Mouse (Mus musculus) lung, postnatal 0 days (tissue): ENCODE data around the gene Sdhb. TPM values are rescaled to one million over a fixed set of nuclear protein-coding genes. Genes with fewer than 3 reads are reported as not detected.

Source experiments
- ATAC-seq: fragments of 200-750 bp; cut with Nextera tagmentation; 2 replicates; pipeline ENCODE4 v1.8.0; 2017; ENCODE audit warnings: moderate library complexity
- DNase-seq: peaks from one replicate; pipeline ENCODE4 v3.0.0-alpha.2; 2016; ENCODE audit warnings: low spot score
- H3K27ac ChIP-seq: fragments of 300-500 bp; sonication (generic); 2 replicates; pipeline ENCODE4 v1.5.1; 2014; ENCODE audit warnings: antibody characterized with exemption, mild to moderate bottlenecking, low read length, mixed read lengths
- H3K27me3 ChIP-seq: fragments of 300-500 bp; sonication (generic); replicated peaks from 2 replicates; pipeline ENCODE4 v1.6.1; 2014; ENCODE audit warnings: low read length, mixed read lengths; ENCODE audit not compliant: insufficient read depth
- H3K36me3 ChIP-seq: fragments of 300-500 bp; sonication (generic); 2 replicates; pipeline ENCODE4 v1.6.1; 2014; ENCODE audit warnings: low read length, mixed read lengths; ENCODE audit not compliant: insufficient read depth
- H3K4me1 ChIP-seq: fragments of 300-500 bp; sonication (generic); 2 replicates; pipeline ENCODE4 v1.6.1; 2014; ENCODE audit warnings: antibody characterized with exemption, low read depth, low read length, mixed read lengths; ENCODE audit not compliant: insufficient read depth
- H3K4me2 ChIP-seq: fragments of 300-500 bp; sonication (generic); replicated peaks from 2 replicates; pipeline ENCODE4 v1.6.1; 2014; ENCODE audit warnings: low read depth, mild to moderate bottlenecking, low read length, moderate library complexity, mixed read lengths
- H3K4me3 ChIP-seq: fragments of 300-500 bp; sonication (generic); 2 replicates; pipeline ENCODE4 v1.5.1; 2014; ENCODE audit warnings: low read depth, low read length
- H3K9ac ChIP-seq: fragments of 300-500 bp; sonication (generic); replicated peaks from 2 replicates; pipeline ENCODE4 v1.6.1; 2014; ENCODE audit warnings: low read depth, mild to moderate bottlenecking
- H3K9me3 ChIP-seq: fragments of 300-500 bp; sonication (generic); 2 replicates; pipeline ENCODE4 v1.6.1; 2016; ENCODE audit warnings: low read length, mixed read lengths
- CTCF ChIP-seq: IDR thresholded peaks from 2 replicates; pipeline ENCODE4 v1.5.1; 2016; ENCODE audit warnings: antibody characterized with exemption, mild to moderate bottlenecking
- EP300 ChIP-seq: IDR thresholded peaks from 2 replicates; pipeline ENCODE4 v1.6.1; 2016; ENCODE audit warnings: antibody characterized with exemption, mild to moderate bottlenecking, control low read depth
- WGBS: fragments of 180-500 bp; shearing (Covaris S2); extraction: QIAGEN DNeasy Blood & Tissue Kit; methylation state at CpG from one replicate; pipeline ENCODE4 v1.1.7; 2014; 5-methylcytosine and 5-hydroxymethylcytosine counted together
- polyA plus RNA-seq: library from polyadenylated mRNA; unstranded; fragments of >200 nt; fragmentation: Nextera tagmentation; extraction: Ambion mirVana; gene quantifications from 2 replicates; pipeline ENCODE4 v1.2.1, GENCODE M21; 2015

Sdhb gene
- polyA plus RNA-seq, 1 experiment from 2014 or later: 275 TPM

DNA sequence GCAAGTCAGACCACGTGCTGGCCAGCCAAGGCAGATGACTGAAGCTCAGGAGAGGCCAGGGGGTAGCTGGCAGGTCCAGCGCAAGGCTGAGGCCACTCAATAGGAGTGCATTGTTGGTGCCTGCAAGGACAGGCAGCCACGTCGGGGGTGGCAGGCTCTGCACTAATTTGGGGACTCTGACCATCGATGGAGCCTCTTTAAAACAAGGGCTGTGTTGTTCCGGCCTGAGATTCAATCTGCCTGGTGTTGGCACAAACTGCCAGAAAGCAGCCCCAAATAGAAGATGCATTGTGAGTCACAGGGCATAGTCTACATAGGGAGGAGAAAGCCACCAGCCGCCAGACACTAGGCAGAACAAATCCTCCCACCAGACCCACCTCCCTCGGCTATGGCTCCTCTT, 31.3 kb upstream of the Sdhb start:
- Histone ChIP-seq H3K4me2 (no peak overlapping the region), H3K9me3 (no peaks in the 10 kb centered on the region), H3K4me3 (no peak overlapping the region), H3K4me1 (no peaks in the 10 kb centered on the region), H3K27ac (no peak overlapping the region), H3K9ac (no peak overlapping the region), H3K27me3 (no peaks in the 10 kb centered on the region), H3K36me3 (no peaks in the 10 kb centered on the region)
- TF ChIP-seq EP300: no peak
- WGBS: 74% methylated on average over 8 of the region's 8 CpGs
- ATAC-seq: no peak
- no peak for DNase-seq

DNA sequence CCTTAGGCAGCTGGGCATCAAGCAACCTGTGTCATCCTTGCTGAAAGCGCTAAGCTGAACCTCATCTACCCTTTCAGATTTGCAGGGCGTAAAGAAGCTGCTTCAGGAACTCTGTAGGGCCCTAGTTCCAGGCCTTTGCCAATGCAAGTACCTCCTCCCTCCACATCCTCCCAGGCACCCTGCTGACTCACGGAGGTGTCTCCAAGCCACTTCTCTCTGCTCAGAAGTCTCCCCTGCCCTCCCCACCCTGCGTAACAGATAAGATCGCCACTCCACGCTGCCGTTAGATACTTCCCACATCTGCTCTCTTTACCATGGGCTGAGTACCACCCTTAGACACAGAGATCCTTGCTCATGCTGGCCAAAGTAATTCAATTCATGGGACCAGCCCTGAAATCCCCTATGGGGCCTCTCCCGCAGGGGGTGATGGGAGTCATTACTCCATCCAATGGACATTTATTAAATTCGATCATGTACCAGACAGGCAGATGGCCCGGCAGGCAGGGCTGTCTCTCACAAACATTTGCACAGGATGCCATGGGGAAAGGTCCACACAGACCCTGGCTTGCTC, 30.0 kb upstream of the Sdhb start:
- H3K9me3 ChIP-seq: no peaks in the 10 kb centered on the region
- H3K4me3 ChIP-seq: no peak overlapping the region
- ATAC-seq: no peak
- TF ChIP-seq CTCF (no peak), EP300 (no peak)
- no peak overlapping the region for H3K4me2 ChIP-seq
- DNase-seq: no peak
- no peak overlapping the region for H3K9ac ChIP-seq
- no peaks in the 10 kb centered on the region for H3K27me3 ChIP-seq
- H3K27ac ChIP-seq: no peak overlapping the region
- WGBS: 53% methylated on average over 10 of the region's 10 CpGs
- H3K36me3 ChIP-seq: no peaks in the 10 kb centered on the region
- no peaks in the 10 kb centered on the region for H3K4me1 ChIP-seq

DNA sequence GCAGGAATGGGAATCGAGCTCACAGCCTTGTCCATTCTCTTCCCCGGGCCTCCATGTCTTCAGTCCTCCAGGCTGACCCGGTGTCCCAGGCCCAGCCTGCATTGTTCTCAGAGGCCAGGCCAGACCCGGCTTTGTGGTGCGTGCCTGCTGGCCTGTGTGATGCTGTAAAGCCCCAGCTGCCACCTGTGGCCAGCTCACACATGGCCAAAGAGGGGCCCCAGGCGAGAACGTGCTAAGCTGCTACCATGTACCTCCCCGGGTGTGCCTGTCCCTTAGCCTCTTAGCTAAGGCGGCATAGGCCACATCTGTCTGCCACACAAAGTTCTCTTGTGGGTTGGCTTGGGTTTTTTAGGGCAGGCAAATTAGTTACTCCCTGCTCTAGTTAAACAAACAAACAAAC, 25.4 kb upstream of the Sdhb start:
- H3K27me3 ChIP-seq: no peaks in the 10 kb centered on the region
- no peaks in the 10 kb centered on the region for H3K9me3 ChIP-seq
- DNase-seq (no peak), ATAC-seq (no peak)
- H3K36me3 ChIP-seq: no peaks in the 10 kb centered on the region
- no peak overlapping the region for H3K27ac ChIP-seq
- H3K4me2 ChIP-seq: no peak overlapping the region
- TF ChIP-seq EP300 (no peak), CTCF (no peak)
- H3K4me3 ChIP-seq: no peak overlapping the region
- no peak overlapping the region for H3K9ac ChIP-seq
- 78% methylated on average over 9 of the region's 9 CpGs for WGBS
- no peaks in the 10 kb centered on the region for H3K4me1 ChIP-seq

DNA sequence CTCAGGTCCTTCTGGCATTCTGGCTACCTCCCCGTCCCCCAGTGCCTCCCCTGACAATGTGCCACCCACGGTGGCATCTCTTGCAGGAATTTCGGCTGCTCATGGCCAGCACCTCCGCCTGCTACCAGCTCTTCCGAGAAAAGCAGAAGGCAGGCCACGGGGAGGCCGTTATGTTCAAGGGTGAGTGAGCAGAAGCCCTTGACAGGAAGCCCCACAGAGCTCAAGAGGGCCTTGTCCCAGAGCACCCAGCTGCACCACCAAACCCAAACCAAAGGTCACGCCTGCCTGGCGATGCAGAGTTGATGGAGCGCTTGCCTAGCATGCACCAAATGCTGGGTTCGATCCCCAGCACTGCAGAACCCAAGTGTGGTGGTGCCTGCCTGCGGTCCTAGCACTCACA, 16.6 kb upstream of the Sdhb start:
- H3K9me3 ChIP-seq: no peaks in the 10 kb centered on the region
- 87% methylated on average over 12 of the region's 12 CpGs for WGBS
- no peak overlapping the region for H3K4me2 ChIP-seq
- H3K27me3 ChIP-seq: no peaks in the 10 kb centered on the region
- H3K9ac ChIP-seq: no peak overlapping the region
- no peak overlapping the region for H3K4me3 ChIP-seq
- no peaks in the 10 kb centered on the region for H3K36me3 ChIP-seq
- DNase-seq: no peak
- TF ChIP-seq EP300 (no peak), CTCF (no peak)
- no peak for ATAC-seq
- H3K4me1 ChIP-seq: no peaks in the 10 kb centered on the region
- no peak overlapping the region for H3K27ac ChIP-seq

DNA sequence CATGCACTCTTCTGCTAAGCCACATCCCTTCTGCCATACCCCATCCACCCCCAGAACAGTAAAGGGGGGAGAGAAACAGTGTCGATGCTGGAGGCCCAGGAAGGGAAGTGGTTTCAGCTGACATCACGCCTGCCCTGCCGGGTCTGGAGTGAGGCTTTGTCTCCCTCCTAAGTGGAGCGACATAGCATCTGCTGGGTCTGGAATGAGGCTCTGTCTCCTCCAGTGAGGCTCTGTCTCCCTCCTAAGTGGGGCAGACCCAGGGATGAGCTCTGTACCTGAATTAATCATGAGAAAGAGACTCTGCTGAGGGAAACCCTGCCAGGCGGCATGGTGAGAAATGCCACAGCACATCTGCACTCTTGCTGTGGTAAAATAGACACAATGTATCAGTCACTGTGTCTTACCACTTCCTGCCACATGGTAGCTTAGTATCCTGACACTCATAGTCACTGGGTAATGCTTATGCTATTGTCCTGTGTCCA, 16.0 kb upstream of the Sdhb start:
- 71% methylated on average over 5 of the region's 5 CpGs for WGBS
- Histone ChIP-seq H3K27me3 (no peaks in the 10 kb centered on the region), H3K36me3 (no peaks in the 10 kb centered on the region), H3K4me2 (no peak overlapping the region), H3K9ac (no peak overlapping the region), H3K27ac (no peak overlapping the region), H3K4me3 (no peak overlapping the region), H3K9me3 (no peaks in the 10 kb centered on the region), H3K4me1 (no peaks in the 10 kb centered on the region)
- no peak for ATAC-seq
- TF ChIP-seq CTCF: no peak
- no peak for DNase-seq

DNA sequence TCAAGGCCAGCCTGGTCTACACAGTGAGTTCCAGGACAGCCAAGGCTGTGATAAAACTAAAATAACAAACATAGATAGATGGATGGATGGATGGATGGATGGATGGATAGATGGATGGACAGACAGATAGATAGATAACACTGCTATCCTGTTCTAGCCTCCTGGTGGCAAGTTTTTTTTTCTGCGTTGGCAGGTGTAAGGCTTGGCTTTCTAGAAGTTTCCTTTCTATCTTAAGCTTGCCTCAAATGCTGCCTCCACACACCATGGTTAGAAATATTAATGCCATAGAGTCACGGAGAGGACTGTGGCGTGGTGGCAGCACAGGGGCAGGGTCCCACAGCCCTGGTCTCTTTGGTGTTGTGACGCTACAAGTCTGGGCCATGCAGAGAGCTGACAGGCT, 15.4 kb upstream of the Sdhb start:
- H3K27me3 ChIP-seq: no peaks in the 10 kb centered on the region
- H3K27ac ChIP-seq: no peak overlapping the region
- H3K9me3 ChIP-seq: no peaks in the 10 kb centered on the region
- TF ChIP-seq EP300: no peak
- TF ChIP-seq CTCF: no peak
- DNase-seq (no peak), ATAC-seq (no peak)
- H3K9ac ChIP-seq: no peak overlapping the region
- WGBS: 87% methylated on average over 4 of the region's 4 CpGs
- H3K4me2 ChIP-seq: no peak overlapping the region
- H3K4me3 ChIP-seq: no peak overlapping the region
- H3K36me3 ChIP-seq: no peaks in the 10 kb centered on the region
- no peaks in the 10 kb centered on the region for H3K4me1 ChIP-seq

DNA sequence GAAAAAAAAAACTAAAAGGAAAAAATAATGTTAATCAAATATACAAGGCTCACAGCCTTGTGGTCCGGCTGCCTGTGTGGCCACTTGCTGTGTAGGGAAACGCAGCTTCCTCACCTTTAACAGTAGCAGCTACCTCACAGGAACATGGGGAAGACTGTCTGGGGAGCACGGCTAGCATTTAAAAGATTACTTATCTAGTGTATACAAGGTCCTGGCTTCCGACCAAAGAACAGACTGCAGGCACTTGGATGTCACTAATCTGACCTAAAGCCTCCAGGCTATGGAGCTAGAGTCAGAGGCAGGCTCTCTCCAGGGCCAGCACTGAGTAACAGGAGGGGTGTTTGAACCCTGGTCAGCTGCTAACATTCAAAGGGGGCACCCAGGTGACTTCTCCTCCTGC, 15.0 kb upstream of the Sdhb start:
- H3K36me3 ChIP-seq: no peaks in the 10 kb centered on the region
- no peak overlapping the region for H3K9ac ChIP-seq
- no peaks in the 10 kb centered on the region for H3K9me3 ChIP-seq
- TF ChIP-seq EP300: no peak
- TF ChIP-seq CTCF: no peak
- no peaks in the 10 kb centered on the region for H3K4me1 ChIP-seq
- ATAC-seq (no peak), DNase-seq (no peak)
- H3K4me2 ChIP-seq: no peak overlapping the region
- 23% methylated on average over 4 of the region's 4 CpGs for WGBS
- no peak overlapping the region for H3K27ac ChIP-seq
- H3K4me3 ChIP-seq: no peak overlapping the region
- H3K27me3 ChIP-seq: no peaks in the 10 kb centered on the region
